Mouse (Mus musculus) heart, embryonic 12.5 days (tissue): ENCODE data around the gene Zfp655. TPM values are rescaled to one million over a fixed set of nuclear protein-coding genes. Genes with fewer than 3 reads are reported as not detected.

ENCODE experiments used
- ATAC-seq: fragments of 200-750 bp; cut with Nextera tagmentation; 2 replicates; pipeline ENCODE4 v1.8.0; 2017; ENCODE audit warnings: moderate TSS enrichment, moderate library complexity; ENCODE audit not compliant: insufficient number of reproducible peaks, low FRiP score
- H3K27ac ChIP-seq: fragments of 300-500 bp; sonication (generic); 2 replicates; pipeline ENCODE4 v1.5.1; 2016; ENCODE audit warnings: mild to moderate bottlenecking, moderate library complexity; ENCODE audit not compliant: poor library complexity, severe bottlenecking
- H3K27me3 ChIP-seq: fragments of 300-500 bp; sonication (generic); replicated peaks from 2 replicates; pipeline ENCODE4 v1.6.1; 2016; ENCODE audit warnings: mild to moderate bottlenecking, moderate library complexity
- H3K36me3 ChIP-seq: fragments of 300-500 bp; sonication (generic); 2 replicates; pipeline ENCODE4 v1.6.1; 2016; ENCODE audit warnings: mild to moderate bottlenecking, moderate library complexity
- H3K4me1 ChIP-seq: fragments of 300-500 bp; sonication (generic); replicated peaks from 2 replicates; pipeline ENCODE4 v1.6.1; 2016; ENCODE audit warnings: mild to moderate bottlenecking
- H3K4me2 ChIP-seq: fragments of 300-500 bp; sonication (generic); 2 replicates; pipeline ENCODE4 v1.6.1; 2016; ENCODE audit warnings: mild to moderate bottlenecking, moderate library complexity
- H3K4me3 ChIP-seq: fragments of 300-500 bp; sonication (generic); 2 replicates; pipeline ENCODE4 v1.5.1; 2016; ENCODE audit warnings: mild to moderate bottlenecking
- H3K9ac ChIP-seq: fragments of 300-500 bp; sonication (generic); 2 replicates; pipeline ENCODE4 v1.6.1; 2016; ENCODE audit warnings: mild to moderate bottlenecking, moderate library complexity
- H3K9me3 ChIP-seq: fragments of 300-500 bp; sonication (generic); replicated peaks from 2 replicates; pipeline ENCODE4 v1.6.1; 2016; ENCODE audit warnings: mild to moderate bottlenecking, moderate library complexity
- WGBS: fragments of 180-500 bp; shearing (Covaris S2); methylation state at CpG from one replicate; pipeline ENCODE4 v1.1.7; 2016; 5-methylcytosine and 5-hydroxymethylcytosine counted together
- polyA plus RNA-seq: library from polyadenylated mRNA; unstranded; fragments of >200 nt; fragmentation: Nextera tagmentation; extraction: Ambion mirVana; gene quantifications from 2 replicates; pipeline ENCODE4 v1.2.1, GENCODE M21; 2016

Gene Zfp655
- polyA plus RNA-seq, 1 experiment from 2014 or later: 35.2 TPM

GRCm38 (mm10) chr5:145288382-145288781, 56.9 kb downstream of the Zfp655 start:
- Histone ChIP-seq H3K27me3 (no peaks in the 10 kb centered on the region), H3K4me2 (no peak overlapping the region), H3K36me3 (peaks cover 97% of the 10 kb centered on the region), H3K4me1 (no peaks in the 10 kb centered on the region), H3K9ac (no peak overlapping the region), H3K9me3 (no peaks in the 10 kb centered on the region), H3K27ac (no peak overlapping the region), H3K4me3 (no peak overlapping the region)
- ATAC-seq: no peak
- WGBS: 95% methylated on average over 5 of the region's 5 CpGs

- H3K4me2 ChIP-seq: no peak overlapping the region
- peaks cover 87% of the 10 kb centered on the region for H3K36me3 ChIP-seq
- ATAC-seq: no peak
- H3K9ac ChIP-seq: no peak overlapping the region
- no peaks in the 10 kb centered on the region for H3K27me3 ChIP-seq
- H3K4me1 ChIP-seq: no peaks in the 10 kb centered on the region
- H3K4me3 ChIP-seq: no peak overlapping the region
- 96% methylated on average over 16 of the region's 16 CpGs for WGBS
- no peak overlapping the region for H3K27ac ChIP-seq
- no peaks in the 10 kb centered on the region for H3K9me3 ChIP-seq
Measured at GRCm38 (mm10) chr5:145290697-145291096, 59.2 kb downstream of the Zfp655 start.

- no peak overlapping the region for H3K9ac ChIP-seq
- ATAC-seq: no peak
- peaks cover 70% of the 10 kb centered on the region for H3K36me3 ChIP-seq
- H3K4me2 ChIP-seq: no peak overlapping the region
- H3K27me3 ChIP-seq: no peaks in the 10 kb centered on the region
- WGBS: 96% methylated on average over 6 of the region's 6 CpGs
- H3K4me1 ChIP-seq: no peaks in the 10 kb centered on the region
- H3K9me3 ChIP-seq: no peaks in the 10 kb centered on the region
- no peak overlapping the region for H3K27ac ChIP-seq
- H3K4me3 ChIP-seq: no peak overlapping the region
Measured at GRCm38 (mm10) chr5:145292398-145292797, 60.9 kb downstream of the Zfp655 start.

Other genes starting within 250 kb of the Zfp655 start
- not detected in 2 replicates for gene Gm4871, start 199.0 kb upstream of the Zfp655 start, polyA plus RNA-seq
- gene 1700018F24Rik, start 188.7 kb upstream of the Zfp655 start, polyA plus RNA-seq: not detected in 2 replicates
- 101 and 105 TPM in 2 replicates for gene Arpc1a, start 147.9 kb upstream of the Zfp655 start, polyA plus RNA-seq
- gene Kpna7, start 147.7 kb upstream of the Zfp655 start, polyA plus RNA-seq: not detected in 2 replicates
- 187 and 192 TPM in 2 replicates for gene Arpc1b, start 117.5 kb upstream of the Zfp655 start, polyA plus RNA-seq
- 71.8 and 78.5 TPM in 2 replicates for gene Pdap1, start 91.5 kb upstream of the Zfp655 start, polyA plus RNA-seq
- 140 and 151 TPM in 2 replicates for gene Bud31, start 91.4 kb upstream of the Zfp655 start, polyA plus RNA-seq
- gene Ptcd1, start 64.6 kb upstream of the Zfp655 start, polyA plus RNA-seq: 13.1 and 14.1 TPM in 2 replicates
- gene Cpsf4, start 64.5 kb upstream of the Zfp655 start, polyA plus RNA-seq: 31.4 and 31.9 TPM in 2 replicates
- gene Atp5j2, start 39.7 kb upstream of the Zfp655 start, polyA plus RNA-seq: 997 and 1,021 TPM in 2 replicates
- gene Zkscan14, start 29.8 kb upstream of the Zfp655 start, polyA plus RNA-seq: 6.5 and 6.6 TPM in 2 replicates
- 10.7 and 11.5 TPM in 2 replicates for gene Zkscan5, start 27.2 kb upstream of the Zfp655 start, polyA plus RNA-seq
- 0.37 and 0.49 TPM in 2 replicates for gene Zscan25, start 48.8 kb downstream of the Zfp655 start, polyA plus RNA-seq
- not detected in 2 replicates for gene Cyp3a57, start 113.6 kb downstream of the Zfp655 start, polyA plus RNA-seq
- not detected in 2 replicates for gene Cyp3a16, start 238.0 kb downstream of the Zfp655 start, polyA plus RNA-seq